Mouse (Mus musculus) left cerebral cortex, postnatal 25 days (tissue): ENCODE data around the gene Ranbp17. TPM values are rescaled to one million over a fixed set of nuclear protein-coding genes. Genes with fewer than 3 reads are reported as not detected.
A peak's percentile ranks its signal among the peaks of the same experiment; 100 is the strongest.
"Not testable (repeated sequence)": the region's sequence is repeated elsewhere in the genome, so short reads cannot be mapped to it uniquely, and the experiment has no call there.

Experiments used
- DNase-seq, 2 experiments: peaks; one replicate each; pipeline ENCODE4 v3.0.0; 2022; ENCODE audit warnings: low spot score in 2 of 2, mixed read lengths in 1 of 2
- intact Hi-C: fragments of 180-260 bp; cut with DNase I; formaldehyde crosslinking; loops from one replicate; pipeline ENCODE4 v1.15.1; 2025
- total RNA-seq, 2 experiments: library from RNA; stranded (reverse); gene quantifications; 2 replicates each; pipeline ENCODE4 v1.2.3; 2021

Ranbp17 gene
- total RNA-seq, 2 experiments from 2014 or later = 6.0 to 8.0 TPM

DNA sequence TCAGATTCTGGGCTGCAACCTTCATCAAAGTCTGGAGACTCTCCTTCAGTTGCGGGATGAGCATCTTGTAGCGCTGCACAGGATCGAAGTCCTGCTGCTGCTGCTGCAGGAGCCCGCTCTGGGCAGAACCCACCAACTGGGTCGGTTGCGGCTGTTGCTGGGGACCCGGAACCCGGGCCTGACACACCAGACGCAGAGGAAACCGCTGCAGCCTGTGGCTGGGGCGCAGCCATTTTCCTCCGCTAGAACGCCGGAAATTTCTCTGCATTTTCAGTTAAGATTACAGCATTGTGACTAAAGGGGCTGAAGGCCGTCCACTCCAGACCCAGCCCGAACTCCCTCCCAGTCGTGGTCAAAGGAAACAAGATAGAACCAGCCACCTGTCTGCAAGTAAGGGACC lies 85.3 kb downstream of the Ranbp17 start:
- DNase-seq, intact Hi-C loops: not testable (repeated sequence)

DNA sequence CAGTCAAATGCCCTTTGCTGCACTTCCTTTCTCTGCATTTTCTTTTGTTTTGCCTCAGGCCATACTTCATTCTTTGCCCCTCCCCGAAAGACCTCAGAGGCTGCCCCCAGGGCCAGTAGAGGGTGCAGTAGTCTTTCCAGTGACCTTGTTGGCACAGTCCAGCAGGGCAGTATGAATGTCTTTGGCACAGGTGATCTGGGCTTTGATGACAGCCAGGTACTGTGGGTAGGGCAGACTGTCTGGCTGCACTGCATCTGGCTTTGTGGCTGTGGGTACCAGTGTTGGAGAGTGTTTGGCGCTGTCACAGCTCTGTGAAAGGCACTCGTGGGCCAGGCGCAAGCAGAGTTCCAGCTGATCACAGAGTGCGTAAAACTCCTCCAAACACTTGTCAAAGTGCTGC lies 85.8 kb downstream of the Ranbp17 start:
- DNase-seq, intact Hi-C loops: not testable (repeated sequence)

GRCm38 (mm10) chr11:33422226-33422625 lies 91.3 kb downstream of the Ranbp17 start:
- intact Hi-C loops = no loop called here
- no peak for DNase-seq

- DNase-seq = no peak
- intact Hi-C loops = no loop called here
Measured at GRCm38 (mm10) chr11:33404651-33405050, 108.9 kb downstream of the Ranbp17 start.

- intact Hi-C loops = no loop called here
- DNase-seq = peak in 1 of 2 experiments; percentile 6
Measured at GRCm38 (mm10) chr11:33399346-33399745, 114.2 kb downstream of the Ranbp17 start.

GRCm38 (mm10) chr11:33398701-33399100 lies 114.8 kb downstream of the Ranbp17 start:
- DNase-seq = no peak
- intact Hi-C loops = no loop called here

DNA sequence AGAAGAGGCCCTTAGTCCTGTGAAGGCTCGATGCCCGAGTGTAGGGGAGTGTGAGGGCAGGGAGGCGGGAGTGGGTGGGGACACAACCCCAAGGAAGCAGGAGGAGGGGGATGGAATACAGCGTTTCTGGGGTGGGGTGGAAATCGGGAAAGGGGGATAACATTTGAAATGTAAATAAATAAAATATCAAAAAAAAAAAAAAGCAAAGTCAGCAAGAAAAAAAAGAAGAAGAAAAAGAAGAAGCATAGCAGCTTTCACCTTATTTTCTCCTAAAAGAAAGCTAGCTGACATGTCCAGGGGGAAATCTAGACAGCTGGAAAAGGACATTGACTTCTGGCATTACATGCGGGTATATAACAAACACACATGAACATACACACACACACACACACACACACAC lies 117.3 kb downstream of the Ranbp17 start:
- DNase-seq = no peak
- intact Hi-C loops = no loop called here

DNA sequence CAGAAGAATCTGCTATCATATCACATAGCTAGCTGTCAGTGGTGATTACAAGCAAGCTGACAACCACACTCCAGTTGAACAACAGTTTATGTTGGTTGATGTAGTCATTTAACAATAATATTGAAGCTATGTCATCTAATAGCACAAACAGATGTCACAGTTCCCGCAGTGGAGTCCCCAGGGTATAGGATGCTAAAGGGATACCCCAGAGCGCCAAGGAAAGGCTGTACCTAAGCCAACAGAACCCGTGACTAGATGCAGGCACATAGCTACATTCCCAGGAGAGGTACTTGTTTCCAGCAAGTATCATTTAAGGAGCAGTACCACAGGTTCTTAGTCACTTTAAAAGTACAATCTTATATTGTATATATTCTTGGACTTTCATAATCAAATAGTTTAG lies 119.5 kb downstream of the Ranbp17 start:
- intact Hi-C loops = no loop called here
- DNase-seq = no peak

- intact Hi-C loops = no loop called here
- peak in 1 of 2 experiments; percentile 39 for DNase-seq
Measured at GRCm38 (mm10) chr11:33388685-33389084, 124.9 kb downstream of the Ranbp17 start.

DNA sequence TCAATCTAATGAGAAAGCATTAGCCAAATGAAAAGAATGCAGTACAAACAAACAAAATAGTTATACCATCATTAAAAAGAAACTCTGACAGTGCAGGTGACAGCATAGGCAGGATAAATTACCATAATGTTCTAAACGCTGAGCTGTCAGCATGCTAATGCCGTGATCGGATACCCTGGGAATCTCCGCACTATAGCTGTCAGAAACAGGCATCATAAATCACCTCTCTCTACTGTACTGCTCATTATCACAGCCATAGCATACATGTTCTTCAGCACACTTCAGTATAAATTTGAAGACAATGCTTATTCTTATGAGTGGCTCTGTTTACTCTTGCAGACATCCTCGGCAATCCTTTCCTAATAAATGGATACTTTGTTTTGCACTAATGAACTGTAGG lies 151.7 kb downstream of the Ranbp17 start:
- intact Hi-C loops = no loop called here
- DNase-seq = no peak

- no peak for DNase-seq
- intact Hi-C loops = no loop called here
Measured at GRCm38 (mm10) chr11:33349269-33349668, 164.3 kb downstream of the Ranbp17 start.

DNA sequence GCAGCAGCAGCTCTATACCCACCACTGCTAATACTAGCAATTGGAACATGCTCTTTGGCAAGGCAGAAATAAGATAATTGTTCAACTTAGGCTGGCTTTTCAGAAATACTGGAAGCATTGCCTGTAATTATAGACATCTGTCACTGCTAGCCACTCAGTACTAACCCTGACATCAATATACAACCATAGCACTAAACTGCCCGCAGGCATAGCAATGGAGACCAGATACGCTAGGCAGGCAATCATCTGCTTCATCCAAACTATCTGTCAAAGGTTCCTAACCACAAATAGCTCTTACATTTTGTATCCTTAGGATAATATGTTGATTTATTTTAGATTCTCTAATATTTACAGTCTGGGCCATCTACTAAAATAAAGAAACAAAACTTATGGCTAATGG lies 171.5 kb downstream of the Ranbp17 start:
- intact Hi-C loops = no loop called here
- DNase-seq = no peak

- intact Hi-C loops = no loop called here
- peak; percentile 9 to 31 for DNase-seq
Measured at GRCm38 (mm10) chr11:33336552-33337121, 176.9 kb downstream of the Ranbp17 start.

GRCm38 (mm10) chr11:33335616-33336015 lies 177.9 kb downstream of the Ranbp17 start:
- DNase-seq = no peak
- intact Hi-C loops = no loop called here

GRCm38 (mm10) chr11:33332137-33332536 lies 181.4 kb downstream of the Ranbp17 start:
- intact Hi-C loops = no loop called here
- DNase-seq = no peak

DNA sequence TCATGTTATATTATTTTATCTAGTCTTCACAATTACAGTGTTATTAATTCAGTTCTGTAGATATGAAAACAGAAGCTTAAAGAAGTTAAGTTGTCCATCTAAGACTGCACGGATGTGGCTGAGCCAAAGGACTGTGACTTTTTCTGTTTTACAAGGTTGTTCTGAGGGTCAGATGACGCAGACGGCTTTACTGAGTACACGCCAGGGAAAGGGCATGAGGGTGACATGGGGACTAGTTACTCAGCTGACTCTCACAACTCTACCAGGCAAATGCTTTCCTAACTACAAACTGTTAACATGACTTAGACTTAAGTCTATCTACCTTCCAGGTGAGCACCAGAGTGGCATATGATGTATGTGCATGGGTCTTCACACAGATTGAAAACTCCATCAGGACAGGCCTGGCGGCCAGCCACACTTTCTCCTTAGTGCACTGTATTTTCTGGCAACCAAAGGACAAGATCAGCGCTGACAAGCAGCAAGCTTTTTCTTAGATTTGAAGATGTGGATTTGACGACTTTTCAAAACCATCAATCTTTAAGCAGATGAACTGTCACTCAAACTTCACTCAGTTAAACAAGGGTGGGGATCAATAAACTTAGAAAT lies 194.4 kb downstream of the Ranbp17 start:
- intact Hi-C loops = no loop called here
- DNase-seq = no peak

DNA sequence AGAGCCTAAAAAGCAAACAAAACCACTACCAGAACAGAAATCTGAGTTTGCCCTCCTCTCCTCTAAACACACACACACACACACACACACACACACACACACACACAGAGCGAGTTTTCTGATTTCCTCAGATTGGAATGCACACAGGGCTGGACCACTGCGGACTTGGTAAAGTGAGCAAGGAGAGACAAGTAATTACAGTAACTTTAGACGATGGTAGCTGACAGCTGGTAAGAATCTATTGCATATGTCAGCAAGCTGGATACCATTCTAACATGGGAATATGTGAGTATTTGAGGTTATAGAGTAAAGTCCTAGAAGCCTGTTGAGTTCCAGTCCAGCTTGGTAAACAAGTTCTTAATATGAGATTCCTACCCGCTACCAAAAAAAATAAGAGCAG lies 204.0 kb downstream of the Ranbp17 start:
- DNase-seq = no peak
- intact Hi-C loops = no loop called here

DNA sequence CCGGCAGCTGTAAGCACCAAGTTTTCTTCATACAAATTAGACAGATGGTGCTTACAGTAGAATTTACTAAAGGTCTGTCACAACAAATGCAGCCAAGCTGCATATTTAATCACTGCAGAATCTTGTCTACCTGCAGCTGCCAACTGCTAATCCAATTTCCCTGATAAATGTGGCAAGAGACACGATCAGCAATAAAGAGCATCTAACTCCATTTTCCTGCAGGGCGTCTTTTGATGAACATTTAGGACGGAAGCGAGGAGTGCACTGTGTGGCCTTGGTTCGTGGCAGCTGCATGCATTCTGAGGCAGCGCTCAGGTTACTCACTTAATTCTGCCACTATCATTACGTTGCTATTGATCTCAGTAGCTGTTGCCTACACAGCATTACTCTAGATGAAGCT lies 212.7 kb downstream of the Ranbp17 start:
- DNase-seq = no peak
- intact Hi-C loops = no loop called here

DNA sequence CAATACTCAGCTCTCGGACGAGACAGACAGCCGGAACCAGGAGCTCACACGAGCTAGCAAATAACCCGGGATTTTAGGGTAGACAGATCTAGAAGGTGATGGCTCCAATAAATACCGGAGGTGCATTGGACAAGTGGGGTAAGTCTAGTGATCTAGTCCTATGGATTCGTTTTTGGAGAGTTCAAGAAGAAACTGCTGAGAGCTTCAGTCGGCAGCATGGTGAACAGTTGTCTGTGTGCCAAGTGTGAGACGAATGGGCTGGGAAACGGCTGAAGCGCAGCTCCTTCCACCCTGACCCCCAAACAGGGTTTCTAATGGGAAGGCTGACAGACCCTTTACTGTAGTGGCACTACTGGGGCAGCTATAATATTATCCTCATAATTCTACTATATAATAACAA lies 214.2 kb downstream of the Ranbp17 start:
- no peak for DNase-seq
- intact Hi-C loops = loop anchor here (10.0 kb wide), 1 partner anchor 315 kb away; no protein-coding TSS in a partner anchor

GRCm38 (mm10) chr11:33297121-33297520 lies 216.4 kb downstream of the Ranbp17 start:
- intact Hi-C loops = loop anchor here (10.0 kb wide), 1 partner anchor 318 kb away; no protein-coding TSS in a partner anchor
- DNase-seq = no peak

- peak; percentile 3 to 11 for DNase-seq
- intact Hi-C loops = loop anchor here (2.0 to 10.0 kb wide), 2 partner anchors 119 to 319 kb away; no protein-coding TSS in a partner anchor
Measured at GRCm38 (mm10) chr11:33295422-33295821, 218.1 kb downstream of the Ranbp17 start.
